8 mouse cellular contexts compared by ENCODE assay signal in genomic region chr3:151914010-151914513, GRCm38 (mm10).
DNase-seq lines count a peak whose midpoint lies in the region; ATAC-seq and TF ChIP-seq lines count a peak whose summit lies in the region.

No protein-coding gene starts in this region.

- peak; percentile 89 for ATAC-seq in embryonic facial prominence, embryonic 11.5 days (replicated peaks; ENCODE audit: insufficient number of reproducible peaks, low FRiP score, low TSS enrichment, low read depth)
- ATAC-seq in liver, postnatal 0 days: peak; percentile 72
- peak; percentile 83 for ATAC-seq in neural tube, embryonic 15.5 days (ENCODE audit: low FRiP score)
- no peak for ATAC-seq in megakaryocyte-erythroid progenitor cell, adult 5-6 weeks (replicated peaks; ENCODE audit: low FRiP score, low TSS enrichment, poor library complexity, severe bottlenecking)

- no peak overlapping the region for H3K4me3 ChIP-seq in embryonic facial prominence, embryonic 11.5 days (ENCODE audit: low read depth, low read length)
- no peak overlapping the region for H3K4me3 ChIP-seq in liver, postnatal 0 days (ENCODE audit: low read depth, low read length)
- no peak overlapping the region for H3K4me3 ChIP-seq in neural tube, embryonic 15.5 days (replicated peaks)

- no peaks in the 10 kb centered on the region for H3K9me3 ChIP-seq in embryonic facial prominence, embryonic 11.5 days (replicated peaks; ENCODE audit: control insufficient read depth, low read length)
- H3K9me3 ChIP-seq in liver, postnatal 0 days (ENCODE audit: low read length): no peaks in the 10 kb centered on the region
- H3K9me3 ChIP-seq in neural tube, embryonic 15.5 days (replicated peaks): no peaks in the 10 kb centered on the region

- no peak overlapping the region for H3K9ac ChIP-seq in embryonic facial prominence, embryonic 11.5 days (replicated peaks; ENCODE audit: low read length)
- H3K9ac ChIP-seq in liver, postnatal 0 days (replicated peaks): no peak overlapping the region
- no peak overlapping the region for H3K9ac ChIP-seq in neural tube, embryonic 15.5 days (replicated peaks)

- H3K4me1 ChIP-seq in embryonic facial prominence, embryonic 11.5 days (ENCODE audit: control insufficient read depth, insufficient read depth, low read length): no peaks in the 10 kb centered on the region
- H3K4me1 ChIP-seq in liver, postnatal 0 days (ENCODE audit: insufficient read depth): no peaks in the 10 kb centered on the region
- no peaks in the 10 kb centered on the region for H3K4me1 ChIP-seq in neural tube, embryonic 15.5 days

- 0 out of 2 replicates have a peak overlapping the region, but pooled peaks have one; percentile 11 for H3K27ac ChIP-seq in embryonic facial prominence, embryonic 11.5 days (replicated peaks; ENCODE audit: low read depth, low read length)
- no peak overlapping the region for H3K27ac ChIP-seq in liver, postnatal 0 days (ENCODE audit: low read depth)
- H3K27ac ChIP-seq in neural tube, embryonic 15.5 days (replicated peaks): peak overlapping the region; percentile 1; the same call in 1 of the 2 replicates

- H3K36me3 ChIP-seq in embryonic facial prominence, embryonic 11.5 days (replicated peaks; ENCODE audit: control insufficient read depth, insufficient read depth, low read depth, low read length): no peaks in the 10 kb centered on the region
- no peaks in the 10 kb centered on the region for H3K36me3 ChIP-seq in liver, postnatal 0 days (replicated peaks; ENCODE audit: insufficient read depth, low read length)
- no peaks in the 10 kb centered on the region for H3K36me3 ChIP-seq in neural tube, embryonic 15.5 days

- TF ChIP-seq EP300 in liver, postnatal 0 days (IDR thresholded peaks at IDR 0.05; ENCODE audit: low read depth): no peak

- DNase-seq in ES-CJ7 (ENCODE audit: low read depth, low spot score): peak; percentile 20
- DNase-seq in embryonic facial prominence, embryonic 11.5 days (ENCODE audit: low spot score): peak; percentile 53
- DNase-seq in heart, adult 8-10 months (ENCODE audit: low spot score): peak; percentile 86
- DNase-seq in kidney, adult 9 months: peak; percentile 42
- DNase-seq in liver, postnatal 0 days: peak; percentile 34
- no peak for DNase-seq in cerebellum, adult 11-12 months

- WGBS in embryonic facial prominence, embryonic 11.5 days: 57% methylated on average over 13 of the region's 13 CpGs
- 39% methylated on average over 13 of the region's 13 CpGs for WGBS in liver, postnatal 0 days (ENCODE audit: insufficient replicate concordance)
- 46% methylated on average over 13 of the region's 13 CpGs for WGBS in neural tube, embryonic 15.5 days

- no peak for TF ChIP-seq CTCF in liver, postnatal 0 days (IDR thresholded peaks at IDR 0.05; ENCODE audit: low read depth)

- H3K4me2 ChIP-seq in embryonic facial prominence, embryonic 11.5 days (ENCODE audit: low read depth, low read length): no peak overlapping the region
- no peak overlapping the region for H3K4me2 ChIP-seq in liver, postnatal 0 days (ENCODE audit: low read depth, low read length)
- peak overlapping the region; percentile 38 for H3K4me2 ChIP-seq in neural tube, embryonic 15.5 days

- H3K27me3 ChIP-seq in embryonic facial prominence, embryonic 11.5 days (ENCODE audit: control insufficient read depth, insufficient read depth, low read length): no peaks in the 10 kb centered on the region
- H3K27me3 ChIP-seq in liver, postnatal 0 days (ENCODE audit: insufficient read depth, low read length): no peaks in the 10 kb centered on the region
- no peaks in the 10 kb centered on the region for H3K27me3 ChIP-seq in neural tube, embryonic 15.5 days (replicated peaks)
